Comparison of ENCODE assay signal across 12 mouse cellular contexts in the genomic region with DNA sequence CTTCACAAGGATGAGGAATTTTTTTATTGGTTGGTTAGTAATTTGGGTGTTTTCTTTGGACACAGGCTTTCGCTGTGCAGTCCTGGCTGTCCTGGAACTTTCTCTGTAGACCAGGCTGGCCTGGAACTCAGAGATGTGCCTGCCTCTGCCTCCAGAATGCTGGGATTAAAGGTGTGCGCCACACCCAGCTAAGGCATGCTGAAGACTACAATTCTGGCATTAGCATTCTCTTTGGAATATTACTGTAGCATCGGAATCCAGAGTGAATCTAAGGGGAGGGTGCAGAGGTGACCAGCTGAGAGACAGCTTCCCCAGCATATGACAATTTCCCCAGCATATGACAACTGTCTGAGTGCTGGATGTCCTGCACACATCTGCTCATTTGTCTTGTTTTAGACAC.
A peak's percentile ranks its signal among the peaks of the same experiment; 100 is the strongest.
DNase-seq lines count a peak whose midpoint lies in the region; ATAC-seq and TF ChIP-seq lines count a peak whose summit lies in the region.
"Had no signal": no experiment of that assay in that cellular context is flagged by ENCODE, and none has a peak within 500 bp of the region (broad histone marks: within the 10 kb centered on the region; RNA-seq: fewer than 3 reads in every experiment).

No protein-coding gene starts in this region.

- H3K4me3 ChIP-seq in heart, embryonic 10.5 days, result no peak overlapping the region
- no peak overlapping the region for H3K4me3 ChIP-seq in lung, postnatal 0 days (ENCODE audit: low read depth, low read length)
- no peak overlapping the region for H3K4me3 ChIP-seq in hindbrain, embryonic 13.5 days
- H3K4me3 ChIP-seq in neural tube, embryonic 12.5 days, result no peak overlapping the region
- H3K4me3 ChIP-seq: gastrocnemius, adult 2 months; limb, embryonic 12.5 days had no signal

- no peaks in the 10 kb centered on the region for H3K9me3 ChIP-seq in heart, embryonic 10.5 days
- H3K9me3 ChIP-seq in lung, postnatal 0 days (ENCODE audit: low read length), result no peaks in the 10 kb centered on the region
- H3K9me3 ChIP-seq in hindbrain, embryonic 13.5 days, result no peaks in the 10 kb centered on the region
- H3K9me3 ChIP-seq in neural tube, embryonic 12.5 days, result no peaks in the 10 kb centered on the region
- H3K9me3 ChIP-seq: limb, embryonic 12.5 days had no signal

- H3K36me3 ChIP-seq in heart, embryonic 10.5 days, result no peaks in the 10 kb centered on the region
- no peaks in the 10 kb centered on the region for H3K36me3 ChIP-seq in lung, postnatal 0 days (ENCODE audit: insufficient read depth, low read length)
- no peaks in the 10 kb centered on the region for H3K36me3 ChIP-seq in hindbrain, embryonic 13.5 days
- H3K36me3 ChIP-seq in neural tube, embryonic 12.5 days, result no peaks in the 10 kb centered on the region
- H3K36me3 ChIP-seq: limb, embryonic 12.5 days had no signal

- H3K4me2 ChIP-seq in lung, postnatal 0 days (replicated peaks; ENCODE audit: low read depth, low read length), result peak overlapping the region; percentile 43; the same call in 1 of the 2 replicates
- H3K4me2 ChIP-seq in hindbrain, embryonic 13.5 days, result no peak overlapping the region
- H3K4me2 ChIP-seq in neural tube, embryonic 12.5 days (replicated peaks), result peak overlapping the region; percentile 50

- H3K27me3 ChIP-seq in heart, embryonic 10.5 days (ENCODE audit: insufficient read depth, poor library complexity, severe bottlenecking), result 0 out of 2 replicates have a peak, but pooled peaks cover 2% of the 10 kb centered on the region
- H3K27me3 ChIP-seq in lung, postnatal 0 days (replicated peaks; ENCODE audit: insufficient read depth, low read length), result no peaks in the 10 kb centered on the region
- H3K27me3 ChIP-seq in hindbrain, embryonic 13.5 days, result no peaks in the 10 kb centered on the region
- no peaks in the 10 kb centered on the region for H3K27me3 ChIP-seq in neural tube, embryonic 12.5 days (replicated peaks)

- intact Hi-C loops in heart, postnatal 10 days (cut with DNase I), result loop anchor here (10.0 kb wide), 1 partner anchor 497 kb away; no protein-coding TSS in a partner anchor

- WGBS in heart, embryonic 10.5 days, result 96% methylated on average over 3 of the region's 3 CpGs
- WGBS in lung, postnatal 0 days, result 93% methylated on average over 3 of the region's 3 CpGs
- WGBS in hindbrain, embryonic 13.5 days, result 91% methylated on average over 3 of the region's 3 CpGs
- 95% methylated on average over 3 of the region's 3 CpGs for WGBS in neural tube, embryonic 12.5 days

- no peak for TF ChIP-seq EP300 in lung, postnatal 0 days (IDR thresholded peaks at IDR 0.05)

- DNase-seq in heart, embryonic 10.5 days (ENCODE audit: low spot score), result no peak
- no peak for DNase-seq in heart, postnatal 10 days
- DNase-seq in lung, postnatal 0 days (ENCODE audit: low spot score), result no peak
- no peak for DNase-seq in lung, postnatal 10 days
- no peak for DNase-seq in urinary bladder, postnatal 25 days (ENCODE audit: low spot score)
- no peak for DNase-seq in frontal cortex, postnatal 10 days (ENCODE audit: low spot score in 2 of 2)
- DNase-seq: gastrocnemius, adult 2 months; lung, postnatal 14 days; thymus, postnatal 25 days had no signal

- H3K9ac ChIP-seq in lung, postnatal 0 days (replicated peaks; ENCODE audit: low read depth), result no peak overlapping the region
- H3K9ac ChIP-seq in hindbrain, embryonic 13.5 days, result peak overlapping the region; percentile 49; the same call in 1 of the 2 replicates
- no peak overlapping the region for H3K9ac ChIP-seq in neural tube, embryonic 12.5 days
- H3K9ac ChIP-seq: limb, embryonic 12.5 days had no signal

- H3K4me1 ChIP-seq in heart, embryonic 10.5 days, result peaks cover 74% of the 10 kb centered on the region
- peaks cover 24% of the 10 kb centered on the region for H3K4me1 ChIP-seq in lung, postnatal 0 days (ENCODE audit: insufficient read depth, low read depth, low read length)
- peaks cover 81% of the 10 kb centered on the region for H3K4me1 ChIP-seq in hindbrain, embryonic 13.5 days (replicated peaks)
- H3K4me1 ChIP-seq in neural tube, embryonic 12.5 days, result peaks cover 75% of the 10 kb centered on the region

- peak overlapping the region; percentile 85 for H3K27ac ChIP-seq in heart, embryonic 10.5 days
- no peak overlapping the region for H3K27ac ChIP-seq in lung, postnatal 0 days (ENCODE audit: low read length)
- peak overlapping the region; percentile 84 for H3K27ac ChIP-seq in hindbrain, embryonic 13.5 days
- peak overlapping the region; percentile 60; the same call in 1 of the 2 replicates for H3K27ac ChIP-seq in neural tube, embryonic 12.5 days
- H3K27ac ChIP-seq: gastrocnemius, adult 2 months had no signal

- no peak for TF ChIP-seq CTCF in lung, postnatal 0 days (IDR thresholded peaks at IDR 0.05)

- no peak for ATAC-seq in lung, postnatal 0 days
- no peak for ATAC-seq in hindbrain, embryonic 13.5 days (ENCODE audit: low FRiP score)
- ATAC-seq in neural tube, embryonic 12.5 days (ENCODE audit: low FRiP score, low read depth), result no peak
